Mouse (Mus musculus): ENCODE measurements around the gene Hist3h2a.

- no peak for TF ChIP-seq CTCF (IDR thresholded peaks at IDR 0.05; ENCODE audit: insufficient read depth, low read depth, low read length)
- TF ChIP-seq POLR2A (IDR thresholded peaks at IDR 0.05; ENCODE audit: insufficient read depth, low read depth, low read length), result no peak
These were observed 38.7 kb downstream of the Hist3h2a start for GRCm38 (mm10) chr11:58993091-58993670.

Data from olfactory bulb, adult 2 months (tissue).